Mouse (Mus musculus) splenic B cell, adult 2 months (primary cell): ENCODE measurements around the gene Frmd7.

Experiments
- DNase-seq: peaks from one replicate; pipeline ENCODE4 v3.0.0-alpha.2; 2011; ENCODE audit warnings: low read depth, low spot score
- H3K27me3 ChIP-seq: 2 replicates; pipeline ENCODE4 v1.6.1; 2012; ENCODE audit warnings: mild to moderate bottlenecking, low read length, moderate library complexity, mixed read lengths; ENCODE audit not compliant: control insufficient read depth, poor library complexity, insufficient read depth, severe bottlenecking
- H3K36me3 ChIP-seq: 2 replicates; pipeline ENCODE4 v1.6.1; 2012; ENCODE audit warnings: mild to moderate bottlenecking, low read length, moderate library complexity, mixed read lengths; ENCODE audit not compliant: control insufficient read depth, poor library complexity, insufficient read depth, severe bottlenecking

Gene Frmd7

GRCm38 (mm10) chrX:50942610-50943009 lies at the start of gene Frmd7:
Gene Frmd7, minus strand, starts transcription at chrX:50942710.
- DNase-seq: no peak
- no peaks in the 10 kb centered on the region for H3K27me3 ChIP-seq
- H3K36me3 ChIP-seq: no peaks in the 10 kb centered on the region

DNA sequence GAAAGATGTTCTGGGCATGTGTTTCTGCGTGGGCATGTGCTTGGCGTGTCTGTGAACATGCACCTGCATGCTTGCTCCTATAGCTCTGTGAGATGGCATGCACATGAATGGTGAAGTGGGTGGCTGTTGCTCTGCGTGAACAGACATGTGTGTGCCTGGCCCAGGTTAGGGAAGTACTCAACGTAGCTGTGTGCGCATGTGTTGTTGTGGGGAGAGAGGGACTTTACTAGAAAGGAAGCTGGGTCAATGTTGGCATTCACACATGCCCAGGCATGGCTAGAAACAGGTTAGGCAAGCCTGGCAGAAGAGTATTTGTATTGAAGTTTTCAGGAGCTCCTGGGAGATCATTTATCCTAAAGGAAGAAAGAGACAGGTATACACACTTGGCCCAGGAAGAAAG lies 48.8 kb upstream of the Frmd7 start:
- no peaks in the 10 kb centered on the region for H3K27me3 ChIP-seq
- DNase-seq: no peak
- H3K36me3 ChIP-seq: no peaks in the 10 kb centered on the region

DNA sequence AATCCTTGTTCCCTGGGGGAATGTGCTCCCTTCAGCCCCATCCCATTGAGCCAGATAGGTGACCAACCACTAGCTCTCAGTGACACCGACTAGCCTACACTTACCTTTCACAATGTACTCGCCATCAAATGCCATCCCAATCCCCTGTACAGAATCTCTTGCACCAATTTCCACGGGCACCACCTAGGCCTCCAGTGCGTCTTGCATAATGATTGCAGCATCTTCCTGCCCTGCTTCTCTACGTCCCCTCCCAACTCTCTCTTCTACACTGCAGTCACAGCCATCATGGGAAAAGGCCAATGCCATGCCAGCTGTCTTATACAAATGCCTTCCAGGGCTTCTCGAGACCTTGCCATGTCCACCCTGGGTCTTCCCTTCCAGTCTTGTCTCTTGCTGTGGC lies 47.4 kb upstream of the Frmd7 start:
- no peak for DNase-seq
- H3K36me3 ChIP-seq: no peaks in the 10 kb centered on the region
- H3K27me3 ChIP-seq: no peaks in the 10 kb centered on the region

- no peaks in the 10 kb centered on the region for H3K36me3 ChIP-seq
- no peaks in the 10 kb centered on the region for H3K27me3 ChIP-seq
- DNase-seq: no peak
Observed at GRCm38 (mm10) chrX:50988581-50988980, 46.1 kb upstream of the Frmd7 start.

GRCm38 (mm10) chrX:50978428-50978827 lies 35.9 kb upstream of the Frmd7 start:
- no peak for DNase-seq
- no peaks in the 10 kb centered on the region for H3K36me3 ChIP-seq
- H3K27me3 ChIP-seq: no peaks in the 10 kb centered on the region

GRCm38 (mm10) chrX:50972145-50972544 lies 29.6 kb upstream of the Frmd7 start:
- Histone ChIP-seq H3K36me3 (no peaks in the 10 kb centered on the region), H3K27me3 (no peaks in the 10 kb centered on the region)
- DNase-seq: no peak

DNA sequence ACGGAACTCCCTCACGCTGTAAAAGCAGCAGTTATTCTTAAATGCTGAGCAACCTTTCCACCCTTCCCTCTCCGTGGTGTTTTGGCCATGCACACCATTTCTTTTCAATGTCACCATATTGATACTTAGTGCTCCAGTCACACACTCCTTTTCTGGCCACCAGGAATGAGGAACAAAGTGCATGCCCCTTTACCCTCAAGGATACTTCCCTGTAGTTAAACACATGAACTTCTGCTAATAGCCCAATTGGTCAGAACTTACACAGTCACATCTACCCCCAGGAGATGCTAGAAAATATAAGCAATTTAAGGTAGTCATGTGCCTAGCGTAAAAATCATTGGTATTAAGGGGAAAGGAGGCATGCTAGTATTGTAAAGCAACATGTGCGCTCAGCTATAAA lies 27.4 kb upstream of the Frmd7 start:
- Histone ChIP-seq H3K36me3 (no peaks in the 10 kb centered on the region), H3K27me3 (no peaks in the 10 kb centered on the region)
- DNase-seq: no peak

GRCm38 (mm10) chrX:50968157-50968932 lies 25.8 kb upstream of the Frmd7 start:
- Histone ChIP-seq H3K27me3 (no peaks in the 10 kb centered on the region), H3K36me3 (no peaks in the 10 kb centered on the region)
- DNase-seq: no peak

GRCm38 (mm10) chrX:50965157-50965556 lies 22.6 kb upstream of the Frmd7 start:
- Histone ChIP-seq H3K27me3 (no peaks in the 10 kb centered on the region), H3K36me3 (no peaks in the 10 kb centered on the region)
- DNase-seq: no peak

DNA sequence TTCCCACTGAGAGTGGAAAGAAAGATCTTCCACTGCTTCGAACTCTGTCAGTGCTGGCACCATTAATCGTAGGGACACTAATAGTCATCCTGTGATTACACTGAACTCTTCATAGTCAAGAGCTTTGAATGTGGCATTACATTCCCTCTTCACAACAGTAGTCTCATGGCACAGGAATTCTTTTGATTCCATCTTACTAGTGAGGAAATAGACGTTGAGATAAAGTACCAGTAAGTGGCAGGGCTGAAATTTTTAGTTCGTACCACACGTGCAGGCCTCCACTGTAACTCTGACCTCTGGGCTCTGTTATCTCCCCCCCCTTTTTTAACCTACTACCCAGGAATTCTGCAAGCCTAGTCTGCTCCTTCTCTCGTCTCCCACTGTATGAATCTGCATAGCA lies 20.4 kb upstream of the Frmd7 start:
- no peak for DNase-seq
- Histone ChIP-seq H3K27me3 (no peaks in the 10 kb centered on the region), H3K36me3 (no peaks in the 10 kb centered on the region)

DNA sequence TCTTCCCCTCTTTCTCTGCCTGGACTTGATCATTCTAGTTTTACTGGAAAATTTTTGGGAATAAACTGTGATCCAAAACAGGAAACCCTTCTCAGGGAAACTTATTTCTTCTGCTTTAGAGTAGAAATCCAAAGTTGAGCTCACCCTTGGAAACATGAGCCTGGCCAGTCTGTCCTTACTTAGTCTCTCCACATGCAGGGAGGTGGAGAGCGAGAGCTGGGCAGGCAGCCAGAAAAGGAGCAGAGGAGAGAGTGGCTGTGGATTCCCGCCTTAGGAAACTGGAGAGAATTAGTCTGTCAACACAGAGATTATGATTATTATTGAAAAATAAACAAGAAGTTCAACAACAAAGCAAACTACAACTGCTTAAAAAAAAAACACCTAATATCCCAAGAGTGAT lies 6.1 kb upstream of the Frmd7 start:
- no peak for DNase-seq
- no peaks in the 10 kb centered on the region for H3K27me3 ChIP-seq

GRCm38 (mm10) chrX:50948116-50948515 lies 5.6 kb upstream of the Frmd7 start:
- no peaks in the 10 kb centered on the region for H3K36me3 ChIP-seq
- H3K27me3 ChIP-seq: no peaks in the 10 kb centered on the region
- no peak for DNase-seq

More for the DNA sequence above, 6.1 kb upstream of the Frmd7 start:
- H3K36me3 ChIP-seq: no peaks in the 10 kb centered on the region

DNA sequence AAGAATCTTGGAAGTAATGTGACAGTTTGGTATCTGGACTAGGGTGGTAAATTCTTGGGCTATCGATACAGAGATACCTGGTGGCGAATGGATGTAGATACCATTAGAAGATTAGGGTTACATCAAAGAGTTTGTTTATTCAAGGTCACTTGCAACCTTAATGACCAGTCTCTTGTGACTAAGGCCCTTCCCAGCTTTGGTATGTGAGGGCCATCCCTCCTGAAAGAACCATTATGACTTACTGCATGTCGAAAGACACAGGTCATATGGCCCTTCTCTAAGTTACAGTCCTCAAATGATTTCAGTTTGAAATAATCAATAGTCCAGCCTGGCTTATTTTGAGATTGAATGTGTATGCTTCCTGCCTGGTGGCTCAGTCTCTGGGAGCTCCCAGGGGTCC lies 5.4 kb downstream of the Frmd7 start:
- no peaks in the 10 kb centered on the region for H3K36me3 ChIP-seq
- DNase-seq: no peak
- no peaks in the 10 kb centered on the region for H3K27me3 ChIP-seq

- Histone ChIP-seq H3K27me3 (no peaks in the 10 kb centered on the region), H3K36me3 (no peaks in the 10 kb centered on the region)
- no peak for DNase-seq
Observed at GRCm38 (mm10) chrX:50930309-50930708, 12.2 kb downstream of the Frmd7 start.

- no peak for DNase-seq
- Histone ChIP-seq H3K36me3 (no peaks in the 10 kb centered on the region), H3K27me3 (no peaks in the 10 kb centered on the region)
Observed at GRCm38 (mm10) chrX:50926893-50927545, 15.5 kb downstream of the Frmd7 start.
